Mouse (Mus musculus) MEL (cell line): ENCODE results near the gene Slc4a3.

Experiments used
- CHD2 ChIP-seq: IDR thresholded peaks from 2 replicates; pipeline ENCODE4 v1.6.1; 2011; ENCODE audit warnings: low read length, improper control_type of control experiment
- CTCF ChIP-seq, 3 experiments: IDR thresholded peaks in 2 of 3; conservative IDR thresholded peaks in 1 of 3; 2 replicates each; pipeline ENCODE4 v1.5.1; 2011 to 2012; ENCODE audit warnings: low read length in 3 of 3, low read depth in 2 of 3, mild to moderate bottlenecking in 2 of 3, improper control_type of control experiment in 1 of 3, inconsistent platforms in 1 of 3, mixed read lengths in 1 of 3, moderate library complexity in 1 of 3; ENCODE audit not compliant: control insufficient read depth in 1 of 3, insufficient read depth in 1 of 3, poor library complexity in 1 of 3, severe bottlenecking in 1 of 3
- MAX ChIP-seq: IDR thresholded peaks from 2 replicates; pipeline ENCODE4 v1.6.1; 2011; ENCODE audit warnings: low read length, improper control_type of control experiment
- POLR2AphosphoS5 ChIP-seq: IDR thresholded peaks from 2 replicates; pipeline ENCODE4 v1.6.1; 2012; ENCODE audit warnings: low read depth, borderline replicate concordance, mild to moderate bottlenecking, inconsistent platforms, low read length, moderate library complexity, mixed read lengths
- RAD21 ChIP-seq: IDR thresholded peaks from 2 replicates; pipeline ENCODE4 v1.6.1; 2011; ENCODE audit warnings: mild to moderate bottlenecking, low read depth, low read length, improper control_type of control experiment
- SIN3A ChIP-seq: IDR thresholded peaks from 2 replicates; pipeline ENCODE4 v1.6.1; 2012; ENCODE audit warnings: low read length, improper control_type of control experiment, inconsistent platforms
- ZNF384 ChIP-seq: IDR thresholded peaks from 2 replicates; pipeline ENCODE4 v1.6.1; 2012; ENCODE audit warnings: low read depth, mild to moderate bottlenecking, inconsistent platforms, low read length, improper control_type of control experiment

GRCm38 (mm10) chr1:75517984-75518383 lies 28.1 kb upstream of the Slc4a3 start:
- no peak for TF ChIP-seq SIN3A
- TF ChIP-seq POLR2AphosphoS5 = no peak
- TF ChIP-seq CHD2 = no peak
- TF ChIP-seq RAD21 = no peak
- no peak for TF ChIP-seq CTCF (IDR thresholded peaks at IDR 0.05 in 2 of 3, conservative IDR thresholded peaks at IDR 0.05 in 1 of 3; ENCODE audit: control insufficient read depth in 1 of 3, insufficient read depth in 1 of 3, low read depth in 2 of 3, low read length in 3 of 3, poor library complexity in 1 of 3, severe bottlenecking in 1 of 3)
- TF ChIP-seq MAX = no peak
- no peak for TF ChIP-seq ZNF384
